Mouse (Mus musculus) left cerebral cortex, postnatal 36 days (tissue): ENCODE measurements around the gene 4930544D05Rik. TPM values are rescaled to one million over a fixed set of nuclear protein-coding genes. Genes with fewer than 3 reads are reported as not detected.

Experiments used
- DNase-seq, 2 experiments: peaks; one replicate each; pipeline ENCODE4 v3.0.0; 2021 to 2022; ENCODE audit warnings: low spot score in 2 of 2, mixed read lengths in 1 of 2
- intact Hi-C: fragments of 180-260 bp; cut with DNase I; formaldehyde crosslinking; loops from one replicate; pipeline ENCODE4 v1.15.1; 2025
- total RNA-seq, 2 experiments: library from RNA; stranded (reverse); gene quantifications; 2 replicates each; pipeline ENCODE4 v1.2.3; 2021

Gene 4930544D05Rik
- total RNA-seq, 2 experiments from 2014 or later = not detected

- intact Hi-C loops = loop anchor here (5.0 kb wide), 1 partner anchor 34 kb away; the partner anchor contains the start of gene Mink1
Measured at GRCm38 (mm10) chr11:70596094-70596493, 19.6 kb upstream of the 4930544D05Rik start.

GRCm38 (mm10) chr11:70597301-70597700 lies 18.3 kb upstream of the 4930544D05Rik start:
- intact Hi-C loops = loop anchor here (5.0 kb wide), 1 partner anchor 35 kb away; the partner anchor contains the start of gene Mink1
- no peak for DNase-seq

More at GRCm38 (mm10) chr11:70596094-70596493, 19.6 kb upstream of the 4930544D05Rik start:
- DNase-seq = no peak

GRCm38 (mm10) chr11:70598451-70598953 lies 17.1 kb upstream of the 4930544D05Rik start:
- intact Hi-C loops = loop anchor here (5.0 kb wide), 1 partner anchor 36 kb away; the partner anchor contains the start of gene Mink1
- DNase-seq = no peak

GRCm38 (mm10) chr11:70605024-70605566 lies 10.6 kb upstream of the 4930544D05Rik start:
- DNase-seq = peak in 1 of 2 experiments; percentile 56
- intact Hi-C loops = loop anchor here (5.0 kb wide), 1 partner anchor 68 kb away; no protein-coding TSS in a partner anchor

GRCm38 (mm10) chr11:70606717-70607116 lies 8.9 kb upstream of the 4930544D05Rik start:
- DNase-seq = no peak
- intact Hi-C loops = loop anchor here (5.0 kb wide), 1 partner anchor 69 kb away; no protein-coding TSS in a partner anchor

- intact Hi-C loops = loop anchor here (5.0 kb wide), 1 partner anchor 70 kb away; no protein-coding TSS in a partner anchor
- DNase-seq = no peak
Measured at GRCm38 (mm10) chr11:70607611-70608010, 8.0 kb upstream of the 4930544D05Rik start.

- intact Hi-C loops = loop anchor here (5.0 kb wide), 1 partner anchor 71 kb away; no protein-coding TSS in a partner anchor
- no peak for DNase-seq
Measured at GRCm38 (mm10) chr11:70608381-70609066, 7.1 kb upstream of the 4930544D05Rik start.

GRCm38 (mm10) chr11:70610752-70611151 lies 4.9 kb upstream of the 4930544D05Rik start:
- intact Hi-C loops = no loop called here
- DNase-seq = no peak

- intact Hi-C loops = no loop called here
- DNase-seq = no peak
Measured at GRCm38 (mm10) chr11:70612505-70612904, 3.1 kb upstream of the 4930544D05Rik start.

GRCm38 (mm10) chr11:70615074-70615473 lies 574 bp upstream of the 4930544D05Rik start:
- intact Hi-C loops = no loop called here
- DNase-seq = no peak

GRCm38 (mm10) chr11:70619101-70619500 lies 3.5 kb downstream of the 4930544D05Rik start, which contains the start of gene Chrne:
TSS of gene Chrne (minus strand) at chr11:70619216.
- intact Hi-C loops = no loop called here
- no peak for DNase-seq

- no peak for DNase-seq
- intact Hi-C loops = loop anchor here (2.0 to 10.0 kb wide), 2 partner anchors 105 to 207 kb away; partner anchors contain the start of gene Pelp1
Measured at GRCm38 (mm10) chr11:70621972-70622814, 6.5 kb downstream of the 4930544D05Rik start.

GRCm38 (mm10) chr11:70623053-70623742 lies 7.5 kb downstream of the 4930544D05Rik start:
- intact Hi-C loops = loop anchor here (2.0 to 10.0 kb wide), 2 partner anchors 106 to 208 kb away; partner anchors contain the start of gene Pelp1

GRCm38 (mm10) chr11:70625473-70625872 lies 9.8 kb downstream of the 4930544D05Rik start:
- DNase-seq = no peak
- intact Hi-C loops = loop anchor here (10.0 kb wide), 1 partner anchor 211 kb away; the partner anchor contains the start of gene Pelp1

More at GRCm38 (mm10) chr11:70623053-70623742, 7.5 kb downstream of the 4930544D05Rik start:
- no peak for DNase-seq

GRCm38 (mm10) chr11:70626877-70627276 lies 11.2 kb downstream of the 4930544D05Rik start:
- DNase-seq = no peak
- intact Hi-C loops = loop anchor here (10.0 kb wide), 1 partner anchor 212 kb away; the partner anchor contains the start of gene Pelp1

- intact Hi-C loops = loop anchor here (10.0 kb wide), 1 partner anchor 214 kb away; the partner anchor contains the start of gene Pelp1
- DNase-seq = no peak
Measured at GRCm38 (mm10) chr11:70628431-70628830, 12.8 kb downstream of the 4930544D05Rik start.

GRCm38 (mm10) chr11:70629557-70629956 lies 13.9 kb downstream of the 4930544D05Rik start:
- intact Hi-C loops = loop anchor here (10.0 kb wide), 1 partner anchor 215 kb away; the partner anchor contains the start of gene Pelp1
- no peak for DNase-seq

GRCm38 (mm10) chr11:70630129-70630528 lies 14.5 kb downstream of the 4930544D05Rik start:
- DNase-seq = no peak
- intact Hi-C loops = loop anchor here (5.0 kb wide), 1 partner anchor 127 kb away; no protein-coding TSS in a partner anchor
